Mouse (Mus musculus) embryonic facial prominence, embryonic 15.5 days (tissue): ENCODE measurements at regions not wholly inside any gene's neighbourhood (a gene's known extent, or its start where the extent isn't known, plus 50 kb on each side); places are given as distances from the start of the nearest gene placed in this dataset.

Experiments
- ATAC-seq: fragments of 200-750 bp; cut with Nextera tagmentation; 2 replicates; pipeline ENCODE4 v1.8.0; 2017; ENCODE audit warnings: low read depth, moderate TSS enrichment; ENCODE audit not compliant: insufficient number of reproducible peaks, low FRiP score, low TSS enrichment
- H3K27ac ChIP-seq: fragments of 300-500 bp; sonication (generic); replicated peaks from 2 replicates; pipeline ENCODE4 v1.5.1; 2015; ENCODE audit warnings: mild to moderate bottlenecking, inconsistent platforms
- H3K27me3 ChIP-seq: fragments of 300-500 bp; sonication (generic); 2 replicates; pipeline ENCODE4 v1.6.1; 2015; ENCODE audit warnings: inconsistent platforms
- H3K36me3 ChIP-seq: fragments of 300-500 bp; sonication (generic); 2 replicates; pipeline ENCODE4 v1.6.1; 2015; ENCODE audit warnings: mild to moderate bottlenecking, inconsistent platforms
- H3K4me1 ChIP-seq: fragments of 300-500 bp; sonication (generic); 2 replicates; pipeline ENCODE4 v1.6.1; 2015; ENCODE audit warnings: inconsistent platforms
- H3K4me2 ChIP-seq: fragments of 300-500 bp; sonication (generic); replicated peaks from 2 replicates; pipeline ENCODE4 v1.6.1; 2015; ENCODE audit warnings: mild to moderate bottlenecking, inconsistent platforms
- H3K4me3 ChIP-seq: fragments of 300-500 bp; sonication (generic); replicated peaks from 2 replicates; pipeline ENCODE4 v1.5.1; 2015; ENCODE audit warnings: mild to moderate bottlenecking, inconsistent platforms
- H3K9ac ChIP-seq: fragments of 300-500 bp; sonication (generic); 2 replicates; pipeline ENCODE4 v1.6.1; 2015; ENCODE audit warnings: inconsistent platforms
- H3K9me3 ChIP-seq: fragments of 300-500 bp; sonication (generic); replicated peaks from 2 replicates; pipeline ENCODE4 v1.6.1; 2016; ENCODE audit warnings: inconsistent platforms
- WGBS: fragments of 180-500 bp; shearing (Covaris S2); methylation state at CpG from one replicate; pipeline ENCODE4 v1.1.7; 2015; 5-methylcytosine and 5-hydroxymethylcytosine counted together

DNA sequence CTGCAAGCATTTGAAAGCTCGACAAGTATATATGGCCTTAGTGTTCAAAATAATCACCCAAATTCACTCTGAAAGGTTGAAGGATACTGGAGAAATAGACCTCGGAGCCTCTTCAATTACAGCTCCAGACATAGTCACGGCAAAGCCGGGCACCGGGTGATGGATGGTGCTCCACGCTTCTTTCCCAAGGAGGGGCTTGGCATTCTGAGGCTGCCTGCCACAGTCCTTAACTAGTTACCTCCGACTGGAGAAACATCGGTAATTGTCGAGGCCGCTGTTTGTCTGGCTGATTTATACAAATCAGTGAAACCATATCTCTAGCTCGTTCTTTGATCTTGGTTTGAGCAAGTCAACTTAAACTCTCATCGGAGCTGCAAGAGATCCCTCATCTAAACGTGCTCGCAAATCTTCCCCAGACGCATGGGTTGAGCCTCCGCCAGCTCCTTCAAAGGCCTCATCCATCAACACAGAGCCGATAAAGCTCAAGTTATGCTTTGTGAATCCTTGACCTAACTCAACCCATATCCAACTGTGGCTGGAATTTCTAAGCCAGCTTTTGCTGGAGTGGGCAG, 145.4 kb upstream of the Stx16 start:
- no peak overlapping the region for H3K4me2 ChIP-seq
- H3K27me3 ChIP-seq, result no peaks in the 10 kb centered on the region
- WGBS, result 85% methylated on average over 17 of the region's 17 CpGs
- H3K4me3 ChIP-seq, result no peak overlapping the region
- no peaks in the 10 kb centered on the region for H3K4me1 ChIP-seq
- no peaks in the 10 kb centered on the region for H3K36me3 ChIP-seq
- H3K9me3 ChIP-seq, result no peaks in the 10 kb centered on the region
- no peak overlapping the region for H3K27ac ChIP-seq
- no peak for ATAC-seq
- no peak overlapping the region for H3K9ac ChIP-seq

GRCm38 (mm10) chr2:173935706-173936105, 140.4 kb upstream of the Stx16 start:
- ATAC-seq, result no peak
- 78% methylated on average over 5 of the region's 5 CpGs for WGBS

DNA sequence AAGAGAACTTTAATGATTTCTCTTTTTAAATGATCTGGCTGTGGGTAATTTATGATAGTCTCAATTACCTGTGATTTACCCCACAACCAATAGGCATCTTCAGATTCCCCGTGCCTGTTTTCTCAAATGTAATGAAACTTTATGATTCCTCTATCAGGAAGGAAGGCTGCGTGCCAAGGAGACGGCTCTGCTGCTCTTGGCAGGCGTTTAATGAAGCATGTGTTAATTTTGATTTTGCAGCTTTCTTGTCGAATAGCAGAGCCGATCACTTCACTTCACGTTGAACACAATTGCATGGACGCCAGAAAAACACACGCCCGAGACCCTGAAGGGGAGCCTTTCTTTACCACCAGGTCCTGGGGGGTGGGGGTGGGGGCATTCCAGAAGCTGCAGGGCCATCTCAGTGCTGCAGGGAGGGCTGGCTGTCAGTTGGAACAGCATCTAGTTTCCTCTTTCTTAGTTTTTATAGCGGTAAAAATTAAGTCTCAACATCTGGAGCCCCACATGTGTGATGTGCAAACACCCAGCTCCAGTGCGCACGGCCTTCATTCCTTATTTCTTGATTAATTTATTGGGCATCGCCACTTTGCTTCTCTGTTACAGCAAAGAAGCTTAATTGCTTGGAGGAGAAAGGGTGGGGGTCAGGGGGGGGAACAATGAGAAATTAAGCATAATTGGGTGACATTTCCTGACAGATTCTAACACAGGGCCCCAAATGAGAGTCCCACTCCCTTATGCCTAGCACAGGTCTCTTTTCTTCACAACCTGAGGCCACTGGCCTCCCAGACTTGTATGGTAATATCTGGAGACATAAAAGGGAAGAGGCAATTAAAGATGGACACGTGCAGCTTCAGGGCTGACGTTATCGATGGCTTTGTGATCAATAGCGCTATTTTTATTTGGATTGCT, 138.3 kb upstream of the Stx16 start:
- Histone ChIP-seq H3K27ac (no peak overlapping the region), H3K4me1 (peaks cover 13% of the 10 kb centered on the region; the same call in 1 of the 2 replicates), H3K4me2 (no peak overlapping the region), H3K36me3 (no peaks in the 10 kb centered on the region), H3K9ac (no peak overlapping the region), H3K4me3 (no peak overlapping the region), H3K27me3 (no peaks in the 10 kb centered on the region), H3K9me3 (no peaks in the 10 kb centered on the region)
- ATAC-seq, result no peak
- WGBS, result 56% methylated on average over 18 of the region's 18 CpGs

More at GRCm38 (mm10) chr2:173935706-173936105, 140.4 kb upstream of the Stx16 start:
- no peak overlapping the region for H3K4me2 ChIP-seq
- H3K36me3 ChIP-seq, result no peaks in the 10 kb centered on the region
- H3K27ac ChIP-seq, result no peak overlapping the region
- H3K4me3 ChIP-seq, result no peak overlapping the region
- peaks cover 13% of the 10 kb centered on the region; the same call in 1 of the 2 replicates for H3K4me1 ChIP-seq
- H3K9ac ChIP-seq, result no peak overlapping the region
- H3K27me3 ChIP-seq, result no peaks in the 10 kb centered on the region
- no peaks in the 10 kb centered on the region for H3K9me3 ChIP-seq

GRCm38 (mm10) chr2:173938440-173938787, 137.7 kb upstream of the Stx16 start:
- no peak for ATAC-seq
- H3K4me2 ChIP-seq, result no peak overlapping the region
- no peaks in the 10 kb centered on the region for H3K9me3 ChIP-seq
- H3K27me3 ChIP-seq, result no peaks in the 10 kb centered on the region
- no peak overlapping the region for H3K9ac ChIP-seq
- WGBS, result 63% methylated on average over 11 of the region's 11 CpGs
- no peak overlapping the region for H3K4me3 ChIP-seq
- no peak overlapping the region for H3K27ac ChIP-seq
- H3K36me3 ChIP-seq, result no peaks in the 10 kb centered on the region
- H3K4me1 ChIP-seq, result peaks cover 13% of the 10 kb centered on the region; the same call in 1 of the 2 replicates

GRCm38 (mm10) chr2:173945441-173945840, 130.7 kb upstream of the Stx16 start:
- Histone ChIP-seq H3K27me3 (no peaks in the 10 kb centered on the region), H3K27ac (no peak overlapping the region), H3K36me3 (no peaks in the 10 kb centered on the region), H3K4me2 (no peak overlapping the region), H3K9me3 (no peaks in the 10 kb centered on the region), H3K9ac (no peak overlapping the region), H3K4me3 (no peak overlapping the region), H3K4me1 (0 out of 2 replicates have a peak, but pooled peaks cover 2% of the 10 kb centered on the region)
- 87% methylated on average over 5 of the region's 5 CpGs for WGBS
- no peak for ATAC-seq

GRCm38 (mm10) chr2:173948586-173948985, 127.5 kb upstream of the Stx16 start:
- Histone ChIP-seq H3K27ac (no peak overlapping the region), H3K9me3 (no peaks in the 10 kb centered on the region), H3K36me3 (no peaks in the 10 kb centered on the region), H3K4me2 (no peak overlapping the region), H3K9ac (no peak overlapping the region), H3K4me1 (no peaks in the 10 kb centered on the region), H3K27me3 (no peaks in the 10 kb centered on the region), H3K4me3 (no peak overlapping the region)
- ATAC-seq, result no peak
- whole genome bisulfite sequencing, result 77% methylated on average over 5 of the region's 5 CpGs

DNA sequence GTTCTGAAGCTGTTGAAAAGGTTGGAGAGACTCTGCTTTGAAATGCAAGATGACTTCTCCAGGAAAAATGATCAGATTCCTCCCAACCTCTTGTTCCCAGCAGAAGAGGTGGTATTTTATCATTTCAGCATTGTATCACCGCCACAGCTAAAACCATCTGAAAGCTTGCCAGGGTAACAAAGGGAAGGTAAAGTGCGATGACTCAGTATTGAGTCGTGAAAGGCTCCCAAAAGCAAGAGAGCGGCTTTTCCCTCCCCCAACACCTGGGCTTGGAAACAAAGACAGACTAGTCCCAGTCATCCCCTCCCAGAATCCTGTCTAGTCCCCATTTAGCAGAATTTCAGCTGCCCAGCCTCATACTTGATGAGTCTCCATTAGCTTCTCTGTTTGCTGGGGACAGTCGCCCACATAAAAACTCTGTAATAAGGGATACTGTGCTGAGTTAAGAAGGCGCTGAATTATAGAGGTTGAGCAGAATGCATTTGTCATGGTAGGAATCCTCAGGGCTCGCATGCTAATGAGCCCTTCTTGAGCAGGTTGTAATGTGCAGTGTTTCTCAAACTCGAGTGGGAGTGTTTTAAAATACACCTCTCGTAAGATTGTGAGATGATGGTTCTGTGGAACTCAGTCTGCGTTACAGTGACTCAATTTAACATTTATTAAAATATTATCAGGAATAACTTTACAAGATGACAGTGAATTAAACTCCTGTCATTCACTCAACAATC, 125.8 kb upstream of the Stx16 start:
- H3K9me3 ChIP-seq, result no peaks in the 10 kb centered on the region
- WGBS, result 39% methylated on average over 10 of the region's 10 CpGs
- no peak overlapping the region for H3K4me3 ChIP-seq
- no peaks in the 10 kb centered on the region for H3K4me1 ChIP-seq
- H3K9ac ChIP-seq, result no peak overlapping the region
- no peak overlapping the region for H3K27ac ChIP-seq
- no peak for ATAC-seq
- H3K4me2 ChIP-seq, result no peak overlapping the region
- H3K36me3 ChIP-seq, result no peaks in the 10 kb centered on the region
- no peaks in the 10 kb centered on the region for H3K27me3 ChIP-seq

DNA sequence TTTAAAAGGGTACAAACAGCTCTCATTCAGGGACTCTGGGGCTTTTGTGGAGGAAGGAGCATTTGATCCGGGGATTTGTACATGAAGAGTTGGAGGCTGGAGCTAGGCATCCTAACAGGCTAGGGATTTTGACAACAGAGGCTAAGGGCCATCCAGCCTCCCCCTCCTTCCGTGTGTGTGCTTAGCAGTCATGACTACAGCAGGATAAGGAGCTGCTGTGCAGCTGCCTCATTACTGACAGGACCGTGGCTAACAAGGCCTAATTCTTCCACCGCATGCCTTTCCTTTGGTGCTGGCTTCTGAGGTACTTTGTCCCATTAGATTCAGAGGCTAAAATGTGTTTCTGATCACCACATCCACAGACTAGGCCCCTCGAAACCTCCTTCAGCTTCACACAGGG, 110.0 kb upstream of the Stx16 start:
- no peak overlapping the region for H3K4me3 ChIP-seq
- WGBS, result 34% methylated on average over 5 of the region's 5 CpGs
- no peak overlapping the region for H3K4me2 ChIP-seq
- H3K27ac ChIP-seq, result no peak overlapping the region
- H3K27me3 ChIP-seq, result no peaks in the 10 kb centered on the region
- ATAC-seq, result no peak
- no peaks in the 10 kb centered on the region for H3K9me3 ChIP-seq
- no peaks in the 10 kb centered on the region for H3K4me1 ChIP-seq
- H3K9ac ChIP-seq, result no peak overlapping the region
- no peaks in the 10 kb centered on the region for H3K36me3 ChIP-seq

DNA sequence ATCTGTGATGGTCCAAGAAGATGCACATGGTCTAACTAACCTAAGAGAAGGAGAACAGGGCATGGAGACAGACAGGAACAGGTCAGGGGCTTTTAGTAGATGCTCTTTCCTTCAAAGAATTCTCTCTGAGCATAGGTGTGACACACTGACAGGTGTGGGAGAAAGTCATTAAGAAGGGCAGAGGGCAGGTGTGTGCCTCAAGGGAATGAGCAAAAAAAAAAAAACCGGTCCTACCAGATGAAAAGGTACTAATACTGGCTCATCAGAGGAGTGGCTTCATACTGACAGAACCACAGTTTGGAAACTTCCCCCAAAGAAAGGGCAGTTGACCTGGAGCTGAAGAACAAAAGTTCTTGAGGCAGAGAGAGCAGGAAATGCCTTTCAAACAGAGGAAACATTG, 105.3 kb upstream of the Stx16 start:
- Histone ChIP-seq H3K4me1 (no peaks in the 10 kb centered on the region), H3K27ac (no peak overlapping the region), H3K4me3 (no peak overlapping the region), H3K4me2 (no peak overlapping the region), H3K9me3 (no peaks in the 10 kb centered on the region), H3K9ac (no peak overlapping the region), H3K27me3 (no peaks in the 10 kb centered on the region), H3K36me3 (no peaks in the 10 kb centered on the region)
- no peak for ATAC-seq
- 65% methylated on average over 1 of the region's 1 CpGs for WGBS

- no peak overlapping the region for H3K4me3 ChIP-seq
- no peak overlapping the region for H3K4me2 ChIP-seq
- WGBS, result 47% methylated on average over 4 of the region's 4 CpGs
- H3K36me3 ChIP-seq, result no peaks in the 10 kb centered on the region
- ATAC-seq, result no peak
- no peak overlapping the region for H3K27ac ChIP-seq
- H3K9ac ChIP-seq, result no peak overlapping the region
- no peaks in the 10 kb centered on the region for H3K27me3 ChIP-seq
- no peaks in the 10 kb centered on the region for H3K9me3 ChIP-seq
- no peaks in the 10 kb centered on the region for H3K4me1 ChIP-seq
These were observed 99.6 kb upstream of the Stx16 start for GRCm38 (mm10) chr2:173976314-173977053.
